Mouse (Mus musculus) adrenal gland, adult 8-10 months (tissue): ENCODE results near the gene Daxx. TPM values are rescaled to one million over a fixed set of nuclear protein-coding genes. Genes with fewer than 3 reads are reported as not detected.
"Not testable (repeated sequence)": the region's sequence is repeated elsewhere in the genome, so short reads cannot be mapped to it uniquely, and the experiment has no call there.

Source experiments
- DNase-seq: peaks from one replicate; pipeline ENCODE4 v3.0.0; 2022
- total RNA-seq, 4 experiments: library from RNA; stranded (reverse); gene quantifications; 2 replicates each; pipeline ENCODE4 v1.2.4; 2022

Gene Daxx
- 10 to 100 TPM; 30.2 to 36.2 (median 33.8) TPM for total RNA-seq

DNA sequence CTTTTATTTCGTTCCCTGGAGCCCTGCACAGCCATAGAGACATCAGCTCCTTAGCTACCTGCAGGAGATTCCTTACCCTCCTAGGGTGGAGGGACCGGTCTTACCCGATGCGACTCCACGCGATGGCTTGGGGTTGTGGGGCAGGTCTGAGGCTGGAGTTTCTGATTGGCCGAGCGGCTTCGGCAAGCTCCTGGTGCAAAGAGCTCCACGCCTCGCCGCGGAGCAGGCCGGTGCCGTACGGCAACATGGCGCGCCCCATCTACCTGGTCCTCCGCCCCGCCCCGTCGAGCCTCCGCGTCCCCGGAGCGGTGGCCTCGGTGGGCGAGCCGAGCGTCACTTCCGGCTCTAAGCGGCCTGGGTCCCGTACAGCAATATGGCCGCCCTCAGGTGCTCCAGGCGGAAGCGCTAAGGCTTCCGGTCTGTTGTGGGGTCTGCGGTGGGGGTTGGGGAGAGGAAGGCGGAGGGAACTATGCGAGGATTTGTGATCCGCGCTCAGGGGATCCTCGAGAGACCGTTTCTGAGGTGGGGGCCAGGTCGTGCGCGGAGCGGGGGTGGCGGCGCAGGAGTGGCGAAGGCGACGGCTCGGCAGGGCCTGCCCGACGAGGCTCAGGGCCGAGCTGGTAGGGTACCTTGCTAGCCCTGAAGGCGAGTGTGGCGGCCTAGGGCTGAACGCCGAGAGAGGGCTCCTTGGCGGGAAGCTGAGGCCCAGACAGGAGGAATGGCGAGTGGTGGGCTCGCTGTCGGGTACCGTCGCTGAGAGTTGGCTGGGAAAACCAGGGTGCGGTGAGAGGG lies at the start of gene Daxx:
Gene Daxx (plus strand): TSS at position 338 of the 792 bp plus-strand sequence.
- peak; percentile 98 for DNase-seq

DNA sequence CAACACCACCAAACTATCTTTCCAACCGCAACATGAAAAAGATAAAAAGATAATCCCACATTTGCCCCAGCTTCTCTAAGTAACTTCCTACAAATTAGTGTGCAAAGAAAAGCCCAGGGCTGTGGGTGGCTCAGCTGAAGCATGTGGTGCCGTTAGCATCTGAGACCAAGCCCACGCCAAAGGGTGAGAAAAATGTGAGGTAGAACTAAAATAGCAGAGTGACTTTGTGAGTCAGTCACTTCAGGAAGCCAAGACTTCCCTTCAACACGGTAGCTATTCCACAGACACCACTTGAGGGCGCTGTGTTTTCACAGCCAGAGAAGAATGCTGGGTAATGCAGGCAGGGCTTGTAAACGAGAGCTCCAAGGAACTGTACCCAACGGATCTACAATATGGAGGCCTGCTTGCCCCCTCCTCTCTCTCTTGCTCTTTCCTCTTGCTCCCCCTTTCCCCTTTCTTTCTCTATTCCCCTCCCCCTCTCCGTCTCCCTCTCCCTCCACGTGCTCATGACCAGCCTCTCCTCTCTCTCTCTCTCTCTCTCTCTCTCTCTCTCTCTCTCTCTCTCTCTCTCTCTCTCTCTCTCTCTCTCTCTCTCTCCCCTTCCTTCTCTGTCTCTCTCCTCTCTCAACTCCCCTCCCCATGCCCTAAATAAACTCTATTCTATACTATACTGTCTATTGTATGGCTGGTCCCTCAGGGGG lies 43.7 kb upstream of the Daxx start:
- DNase-seq = peak; percentile 40

DNA sequence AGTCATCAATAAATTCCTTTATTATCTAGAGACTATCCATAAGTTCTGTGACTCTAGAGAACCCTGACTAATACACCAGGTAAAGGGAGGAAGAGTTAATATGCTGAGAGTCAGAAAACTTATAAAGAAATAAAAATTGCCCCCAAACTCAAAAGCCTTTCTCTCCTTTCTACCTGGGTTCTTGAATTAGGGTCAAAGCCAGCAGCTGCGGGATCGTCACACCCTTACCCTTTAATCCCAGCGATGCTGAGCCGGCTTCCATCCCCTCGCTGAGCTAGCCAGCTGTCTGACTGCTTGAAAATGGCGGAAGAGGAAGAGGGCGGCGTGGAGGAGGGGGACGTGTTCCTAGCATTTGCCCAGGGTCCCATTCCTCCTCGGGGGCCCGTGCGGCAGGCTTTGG lies 35.7 kb upstream of the Daxx start, which contains the start of gene Gm7029:
Gene Gm7029 (plus strand): TSS at position 301 of the 400 bp plus-strand sequence.
- not testable (repeated sequence) for DNase-seq

DNA sequence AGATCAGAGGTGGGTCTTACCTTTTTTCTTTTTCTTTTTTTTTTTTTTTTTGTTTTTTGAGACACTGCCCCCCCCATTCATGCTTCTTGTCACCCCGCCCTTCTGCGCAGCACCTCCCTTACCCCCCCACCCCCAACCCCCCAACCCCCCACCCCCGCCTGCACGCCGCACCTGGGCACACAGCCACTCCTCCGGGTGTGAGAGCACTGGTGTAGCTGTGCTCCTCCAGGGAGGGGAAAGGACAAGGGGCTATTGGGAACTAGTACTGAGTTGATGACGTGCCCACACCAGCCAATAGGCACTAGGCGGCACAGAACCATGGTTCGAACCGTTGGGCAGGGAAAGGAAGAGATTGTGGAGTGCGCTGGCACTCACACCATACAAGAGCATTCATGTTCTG lies 34.8 kb upstream of the Daxx start:
- DNase-seq = no peak

DNA sequence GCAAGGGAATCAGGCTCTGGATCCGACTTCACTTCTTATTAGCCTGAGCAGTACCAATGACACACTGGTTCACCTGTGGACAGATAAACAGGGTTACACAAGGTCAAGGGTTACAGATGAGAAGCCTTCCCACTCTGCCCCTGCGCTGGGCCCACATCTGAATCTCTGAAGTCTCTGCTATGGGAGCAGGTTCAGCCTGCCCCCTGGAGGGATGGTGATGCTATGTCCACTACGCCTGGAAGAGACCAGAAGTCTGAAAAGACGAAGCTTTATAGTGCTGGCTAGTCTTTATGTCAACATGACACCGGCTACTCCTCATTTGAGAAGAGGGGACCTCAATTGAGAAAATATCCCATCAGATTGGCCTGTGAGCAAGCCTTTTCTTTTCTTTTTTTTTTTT lies 33.4 kb upstream of the Daxx start:
- not testable (repeated sequence) for DNase-seq

DNA sequence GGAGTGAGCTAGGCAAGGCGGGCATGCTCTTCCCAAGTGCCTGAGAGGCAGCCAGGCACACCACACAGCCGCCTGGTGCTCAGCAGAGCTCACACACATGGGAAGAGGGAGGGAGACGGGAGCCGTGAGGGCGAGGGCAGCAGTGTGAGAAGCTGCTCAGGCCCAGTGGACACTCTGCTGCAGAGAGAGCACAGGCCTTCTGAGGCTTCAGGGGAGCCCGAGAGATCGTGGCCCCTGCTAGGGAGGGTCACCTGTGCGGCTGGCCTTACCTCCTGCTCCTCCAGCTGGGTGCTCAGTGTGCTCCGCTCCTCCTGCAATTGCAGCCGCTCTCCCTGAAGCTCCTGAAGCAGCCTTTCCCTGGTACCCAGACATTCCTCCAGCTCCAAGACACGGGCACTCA lies 24.9 kb upstream of the Daxx start:
- not testable (repeated sequence) for DNase-seq

DNA sequence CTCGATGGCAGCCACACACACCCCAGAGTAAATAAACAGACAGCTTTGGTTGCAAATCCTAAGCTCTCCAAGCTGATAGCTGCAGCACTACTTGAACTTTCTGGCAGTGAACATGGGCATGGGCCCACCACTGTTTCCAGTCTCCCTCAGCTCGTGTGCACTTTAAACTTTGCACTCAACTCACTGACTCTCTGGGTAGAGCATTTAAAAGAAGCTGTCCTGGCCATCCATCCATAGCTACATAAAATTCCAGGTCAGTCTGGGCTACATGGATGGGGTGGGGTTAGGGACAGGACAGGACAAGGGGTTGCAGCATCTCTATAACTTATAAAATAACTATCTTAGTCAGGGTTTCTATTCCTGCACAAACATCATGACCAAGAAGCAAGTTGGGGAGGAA lies 21.4 kb upstream of the Daxx start:
- not testable (repeated sequence) for DNase-seq

DNA sequence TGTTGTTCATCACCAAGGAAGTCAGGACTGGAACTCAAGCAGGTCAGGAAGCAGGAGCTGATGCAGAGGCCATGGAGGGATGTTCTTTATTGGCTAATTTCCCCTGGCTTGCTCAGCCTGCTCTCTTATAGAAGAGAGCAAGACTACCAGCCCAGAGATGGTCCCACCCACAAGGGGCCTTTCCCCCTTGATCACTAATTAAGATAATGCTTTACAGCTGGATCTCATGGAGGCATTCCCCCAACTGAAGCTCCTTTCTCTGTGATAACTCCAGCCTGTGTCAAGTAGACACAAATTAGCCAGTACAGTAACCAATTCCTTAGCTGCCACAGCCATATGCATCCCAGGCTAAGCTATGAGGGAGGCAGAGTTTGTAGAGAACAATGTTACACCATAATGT lies 21.0 kb upstream of the Daxx start:
- DNase-seq = not testable (repeated sequence)

DNA sequence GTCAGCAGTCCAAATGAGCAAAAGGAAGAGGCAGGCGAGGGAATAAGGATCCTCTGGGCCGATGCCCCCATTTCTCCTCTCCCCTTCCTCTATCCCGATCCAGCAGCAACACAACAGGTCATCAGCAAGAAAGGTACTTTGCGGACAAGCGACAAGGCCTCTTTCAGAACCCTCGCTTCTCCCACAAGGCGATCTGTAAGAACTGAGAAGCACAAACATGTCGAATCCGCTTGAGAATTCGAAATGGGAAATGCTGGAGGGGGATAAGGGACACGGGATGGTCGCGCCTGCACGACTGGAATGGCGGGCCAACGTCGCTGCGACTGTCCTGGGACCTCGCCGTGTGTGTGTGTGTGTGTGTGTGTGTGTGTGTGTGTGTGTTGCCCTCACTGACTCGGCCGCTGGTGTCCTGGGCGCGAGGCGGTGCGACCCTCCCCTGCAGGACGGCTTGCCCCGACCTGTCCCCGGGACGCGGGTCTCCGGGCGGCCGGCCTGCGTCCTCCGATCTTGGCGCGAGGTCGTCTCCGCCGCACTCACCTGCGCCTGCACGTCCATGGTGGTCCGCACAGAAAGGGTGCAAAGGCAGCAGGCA lies 19.2 kb upstream of the Daxx start:
- DNase-seq = not testable (repeated sequence)

DNA sequence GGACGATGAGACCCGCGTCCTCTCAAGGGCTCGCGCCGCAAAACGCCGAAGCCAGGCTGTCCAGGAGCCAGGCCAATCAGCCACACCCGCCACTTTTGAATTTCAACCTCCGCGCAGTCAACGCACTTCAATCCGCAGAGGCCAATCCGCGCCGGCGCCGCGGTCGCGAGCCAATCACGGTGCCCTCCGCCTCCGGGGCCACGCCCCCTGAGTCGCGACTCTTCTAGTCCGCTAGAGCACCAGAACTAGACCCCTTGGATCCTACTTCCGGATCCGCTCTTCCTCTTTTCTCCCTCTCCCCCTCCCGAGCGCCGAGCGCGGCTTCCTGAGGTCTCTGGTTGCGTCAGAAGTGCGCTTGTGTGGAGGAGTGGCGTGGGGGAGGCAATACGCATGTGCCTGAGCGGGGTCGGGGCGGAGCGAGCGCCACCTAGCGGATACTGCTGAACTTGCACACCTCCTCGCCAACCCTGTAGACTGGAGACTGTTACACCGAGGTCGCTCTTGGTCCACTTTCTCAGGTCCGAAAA lies 18.6 kb upstream of the Daxx start, which contains the start of gene Kifc1:
Gene Kifc1 (minus strand): TSS at position 129 of the 527 bp plus-strand sequence.
- DNase-seq = peak; percentile 100

DNA sequence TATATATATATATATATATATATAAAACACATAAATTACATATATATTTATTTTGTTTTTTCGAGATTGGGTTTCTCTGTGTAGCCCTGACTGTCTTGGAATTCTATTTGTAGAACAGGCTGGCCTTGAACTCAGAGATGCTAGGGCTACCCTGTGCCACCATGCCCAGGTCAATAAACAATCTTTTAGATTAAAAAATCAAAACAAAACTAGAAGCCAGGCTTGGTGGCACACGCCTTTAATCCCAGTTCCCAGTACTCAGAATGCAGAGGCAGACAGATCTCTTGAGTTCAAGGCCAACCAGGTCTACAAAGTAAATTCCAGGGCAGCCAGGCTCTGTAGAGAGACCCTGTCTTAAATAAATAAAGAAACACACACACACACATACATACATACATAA lies 17.9 kb upstream of the Daxx start:
- DNase-seq = no peak

DNA sequence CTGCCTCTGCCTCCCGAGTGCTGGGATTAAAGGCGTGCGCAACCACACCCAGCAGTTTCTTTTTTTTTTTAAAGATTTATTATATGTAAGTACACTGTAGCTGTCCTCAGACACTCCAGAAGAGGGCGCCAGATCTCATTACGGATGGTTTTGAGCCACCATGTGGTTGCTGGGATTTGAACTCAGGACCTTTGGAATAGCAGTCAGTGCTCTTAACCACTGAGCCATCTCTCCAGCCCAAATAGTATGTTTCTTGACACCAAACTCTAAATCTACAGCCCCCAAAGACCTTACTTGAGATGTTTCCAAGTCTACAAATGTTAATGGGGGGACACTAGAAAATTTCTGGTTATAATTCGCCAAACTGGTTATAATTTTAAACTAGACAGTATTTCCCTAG lies 17.3 kb upstream of the Daxx start:
- DNase-seq = not testable (repeated sequence)

DNA sequence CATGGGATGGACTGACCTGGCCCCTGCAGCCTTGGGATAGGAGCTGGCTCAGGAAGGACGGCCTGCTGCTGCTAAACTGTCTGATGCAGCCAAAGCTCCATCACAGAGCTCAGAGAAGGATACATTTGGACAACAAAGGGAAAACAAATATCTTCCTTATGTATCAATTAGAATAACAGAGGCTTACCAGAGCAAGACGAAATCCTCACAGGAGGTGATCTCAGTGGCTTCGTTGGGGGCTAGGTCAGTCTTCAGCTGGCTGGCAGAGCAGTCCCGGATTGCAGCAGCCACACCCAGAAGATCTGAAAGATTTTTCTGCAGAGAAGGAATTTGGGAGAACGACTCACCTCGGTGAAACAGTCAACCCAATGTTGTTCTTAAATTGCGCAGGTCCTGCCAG lies 16.8 kb upstream of the Daxx start:
- DNase-seq = no peak

DNA sequence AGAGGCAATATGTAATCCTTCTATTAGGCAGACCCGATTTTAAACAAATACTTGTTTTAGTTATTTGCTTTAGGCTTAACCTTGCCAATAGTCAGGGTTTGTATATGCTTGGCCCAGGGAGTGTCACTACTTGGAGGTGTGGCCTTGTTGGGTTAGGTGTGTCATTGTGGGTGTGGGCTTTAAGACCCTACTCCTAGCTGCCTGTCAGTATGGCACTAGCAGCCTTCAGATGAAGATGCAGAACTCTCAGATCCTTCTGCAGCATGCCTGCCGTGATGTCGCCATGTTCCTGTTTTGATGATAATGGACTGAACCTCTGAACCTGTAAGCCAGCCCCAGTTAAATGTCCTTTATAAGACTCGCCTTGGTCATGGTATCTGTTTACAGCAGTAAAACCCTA lies 16.2 kb upstream of the Daxx start:
- not testable (repeated sequence) for DNase-seq

DNA sequence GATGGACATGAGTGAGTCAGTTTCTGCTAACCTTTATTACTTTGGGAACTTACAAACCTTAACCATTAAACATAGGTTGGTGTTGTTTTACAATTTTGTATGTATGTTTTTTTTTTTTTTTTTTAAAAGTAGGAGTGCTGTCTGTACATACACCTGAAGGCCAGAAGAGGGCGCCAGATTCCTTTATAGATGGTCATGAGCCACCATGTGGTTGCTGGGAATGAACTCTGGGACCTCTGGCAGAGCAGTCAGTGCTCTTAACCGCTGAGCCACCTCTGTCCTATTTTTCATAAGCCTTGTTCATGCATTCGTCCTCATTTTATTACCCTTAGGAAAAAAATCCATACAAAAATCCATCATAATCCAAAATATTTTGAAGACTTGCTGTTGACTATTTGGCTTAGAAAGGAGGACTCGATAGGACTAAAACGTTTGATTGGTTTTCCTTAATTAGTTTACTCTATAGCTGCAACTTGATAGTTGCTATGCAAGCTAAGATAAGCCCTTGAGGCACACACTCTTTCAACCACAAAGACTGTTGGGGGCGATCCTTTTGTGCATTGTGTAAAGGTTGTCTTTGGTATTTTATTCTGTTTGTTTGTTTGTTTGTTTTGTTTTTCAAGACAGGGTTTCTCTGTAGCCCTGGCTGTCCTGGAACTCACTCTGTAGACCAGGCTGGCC lies 12.0 kb upstream of the Daxx start:
- DNase-seq = no peak

DNA sequence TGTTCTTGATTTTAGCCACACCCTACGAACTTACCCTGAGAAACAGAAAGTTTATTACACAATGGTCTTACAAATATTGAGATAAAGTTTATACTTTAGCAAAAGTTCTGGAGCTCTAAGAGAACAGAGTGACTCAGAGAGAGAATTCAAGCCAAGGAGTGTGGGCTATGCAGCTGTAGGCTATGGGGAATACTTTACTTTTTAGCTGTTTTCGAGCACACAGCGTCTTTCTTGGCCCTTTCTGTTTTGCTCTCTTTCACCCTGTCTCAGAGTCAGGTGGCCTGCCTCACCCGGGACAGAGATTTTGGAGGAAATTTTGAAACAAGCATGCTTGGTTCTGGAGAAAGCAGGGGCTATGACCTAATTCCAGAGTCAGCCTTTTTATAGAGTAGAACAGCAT lies 11.0 kb upstream of the Daxx start:
- not testable (repeated sequence) for DNase-seq

DNA sequence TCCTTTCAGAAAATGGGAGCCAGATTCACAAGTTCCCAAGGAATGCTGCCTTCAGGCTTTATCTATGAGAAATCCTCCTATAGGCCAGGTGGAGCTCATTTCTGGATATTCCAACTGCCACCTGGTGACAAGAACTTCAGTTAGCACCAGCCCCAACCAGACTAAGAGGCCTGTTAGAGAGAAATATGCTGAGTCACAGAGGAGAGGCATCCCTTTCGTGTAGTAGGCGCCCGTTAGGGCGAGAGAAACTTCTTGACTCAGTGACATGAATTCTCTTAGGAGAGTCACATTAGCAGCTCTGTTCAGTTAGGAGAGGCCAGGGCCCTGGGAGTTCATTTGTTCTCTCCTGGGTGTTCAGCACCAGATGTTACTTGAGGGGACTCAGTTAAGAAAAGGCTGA lies 9.6 kb upstream of the Daxx start:
- no peak for DNase-seq

DNA sequence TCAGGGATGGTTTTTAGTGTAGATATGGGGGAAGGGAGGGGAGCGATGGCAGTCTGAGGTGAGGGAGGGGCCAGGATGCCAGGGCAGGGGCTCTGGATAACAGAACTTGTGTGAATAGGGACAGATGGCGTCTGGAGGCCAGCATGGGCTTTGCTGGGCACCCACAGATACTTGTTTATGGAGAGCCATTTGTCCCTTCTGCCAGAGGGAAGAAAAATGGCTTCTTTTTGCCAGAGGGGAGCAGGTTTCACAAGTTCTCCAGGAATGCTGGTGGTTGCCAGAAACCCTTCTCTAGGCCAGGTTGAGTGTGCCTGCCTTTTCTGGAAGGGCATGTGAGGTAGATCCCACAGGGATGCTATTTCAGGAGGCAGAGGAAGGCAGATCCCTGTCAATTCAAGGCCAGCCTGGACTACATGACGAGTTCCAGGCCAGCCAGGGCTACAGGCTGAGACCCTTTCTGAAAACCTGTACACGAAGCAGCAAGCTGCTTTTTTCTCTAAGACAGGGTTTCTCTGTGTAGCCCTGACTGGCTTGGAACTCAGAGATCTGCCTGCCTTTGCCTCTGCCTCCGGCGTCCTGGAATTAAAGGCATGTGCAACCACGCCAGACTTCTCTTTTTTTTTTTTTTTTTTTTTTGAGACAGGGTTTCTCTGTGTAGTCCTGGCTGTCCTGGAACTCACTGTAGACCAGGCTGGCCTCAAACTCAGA lies 8.8 kb upstream of the Daxx start:
- no peak for DNase-seq

DNA sequence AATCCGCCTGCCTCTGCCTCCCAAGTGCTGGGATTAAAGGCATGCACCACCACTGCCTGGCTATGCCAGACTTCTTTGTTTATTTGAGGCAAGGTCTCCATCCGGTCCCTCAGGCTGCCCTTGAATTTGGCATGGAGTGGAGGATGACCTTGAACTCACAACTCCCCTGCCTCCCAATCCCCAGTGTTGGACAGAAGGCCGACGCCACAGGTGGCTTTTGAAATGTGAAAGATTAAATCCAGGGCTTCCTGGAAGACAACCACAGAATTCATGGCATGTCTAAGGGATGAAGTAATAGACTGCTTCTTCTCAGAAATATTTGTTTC lies 8.3 kb upstream of the Daxx start:
- DNase-seq = no peak

DNA sequence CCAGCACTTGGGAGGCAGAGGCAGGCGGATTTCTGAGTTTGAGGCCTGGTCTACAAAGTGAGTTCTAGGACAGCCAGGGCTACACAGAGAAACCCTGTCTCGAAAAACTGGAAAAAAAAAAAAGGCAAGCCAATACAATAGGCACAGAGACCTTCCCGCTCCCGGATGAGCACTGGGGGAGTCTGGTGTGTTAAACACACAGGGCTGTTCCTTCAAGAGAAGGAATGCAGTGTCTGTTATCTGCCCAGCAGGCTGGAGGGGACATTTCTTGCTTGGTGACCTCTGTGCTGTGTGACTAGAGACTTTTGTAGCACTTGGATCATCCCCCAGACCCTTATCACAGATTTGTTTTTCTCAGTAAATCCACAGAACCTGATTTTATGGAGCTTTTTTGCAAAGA lies 7.6 kb upstream of the Daxx start:
- no peak for DNase-seq

DNA sequence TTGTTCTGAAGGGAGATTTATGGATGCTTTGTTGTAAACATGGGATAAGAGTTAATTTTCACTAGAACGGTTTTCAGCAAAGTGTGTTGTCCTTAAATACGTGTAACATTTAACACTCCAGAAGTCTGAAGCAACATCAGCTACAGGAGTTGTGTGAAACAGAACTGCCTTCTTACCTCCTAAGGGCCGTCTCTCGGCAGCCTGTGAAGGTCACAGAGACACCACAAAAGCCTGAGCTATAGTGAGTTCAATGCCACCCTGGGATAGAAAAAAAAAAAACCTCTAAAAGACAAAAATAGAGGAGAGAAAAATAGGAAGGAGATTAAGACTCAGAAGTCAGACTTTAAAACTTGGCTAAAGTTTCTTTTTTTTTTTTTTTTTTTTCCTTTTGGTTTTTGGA lies 7.1 kb upstream of the Daxx start:
- DNase-seq = no peak

DNA sequence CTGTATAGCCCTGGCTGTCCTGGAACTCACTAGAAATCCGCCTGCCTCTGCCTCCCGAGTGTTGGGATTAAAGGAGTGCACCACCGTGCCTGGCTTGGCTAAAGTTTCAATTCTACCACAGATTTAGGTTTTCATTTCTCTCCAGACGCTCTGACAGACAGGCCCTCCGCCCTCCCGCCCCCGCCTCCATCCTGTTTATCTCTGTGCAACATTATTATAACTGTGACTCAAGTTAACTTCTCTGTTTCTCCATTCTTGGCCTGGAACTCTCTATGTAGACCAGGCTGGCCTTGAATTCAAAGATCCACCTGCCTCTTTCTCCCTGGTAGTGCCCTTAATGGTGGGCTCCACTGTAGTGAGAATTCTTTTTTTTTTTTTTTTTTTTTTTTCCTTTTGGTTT lies 6.7 kb upstream of the Daxx start:
- DNase-seq = no peak
